Mouse (Mus musculus) left cerebral cortex, adult 9 months (tissue): Measurements from ENCODE around the gene Gm43191.
"Not testable (repeated sequence)": the region's sequence is repeated elsewhere in the genome, so short reads cannot be mapped to it uniquely, and the experiment has no call there.

Source experiments
- DNase-seq, 2 experiments: peaks; one replicate each; pipeline ENCODE4 v3.0.0; 2022; ENCODE audit warnings: low spot score in 2 of 2

Gene Gm43191

DNA sequence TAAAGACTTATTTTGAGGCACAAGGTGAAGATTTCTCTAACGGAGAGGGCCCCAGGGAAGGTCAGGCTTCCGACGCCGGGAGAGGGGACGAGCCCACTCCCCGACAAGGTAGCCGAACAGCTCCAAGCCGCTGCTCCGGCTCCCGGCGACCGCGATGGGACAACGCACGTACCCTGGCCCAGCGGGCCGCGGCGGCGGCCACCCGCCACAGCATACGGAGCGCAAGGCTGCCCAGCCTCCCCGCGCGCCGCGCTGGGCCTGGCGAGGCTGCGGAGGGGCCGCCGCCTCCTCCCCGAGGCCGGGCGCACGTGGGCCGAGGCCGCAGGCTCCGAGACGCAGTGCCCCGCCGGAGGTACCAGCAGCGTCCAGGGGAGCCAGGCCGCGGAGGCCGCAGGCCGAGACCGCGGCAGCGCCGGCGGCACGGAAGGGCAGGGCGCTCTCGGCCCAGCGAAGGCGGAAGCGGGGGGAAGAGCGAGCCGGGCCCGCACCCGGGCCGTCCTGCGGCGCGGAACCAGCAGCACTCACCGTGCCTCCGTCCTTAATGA lies 19.1 kb downstream of the Gm43191 start:
- peak in 1 of 2 experiments; percentile 25 for DNase-seq

DNA sequence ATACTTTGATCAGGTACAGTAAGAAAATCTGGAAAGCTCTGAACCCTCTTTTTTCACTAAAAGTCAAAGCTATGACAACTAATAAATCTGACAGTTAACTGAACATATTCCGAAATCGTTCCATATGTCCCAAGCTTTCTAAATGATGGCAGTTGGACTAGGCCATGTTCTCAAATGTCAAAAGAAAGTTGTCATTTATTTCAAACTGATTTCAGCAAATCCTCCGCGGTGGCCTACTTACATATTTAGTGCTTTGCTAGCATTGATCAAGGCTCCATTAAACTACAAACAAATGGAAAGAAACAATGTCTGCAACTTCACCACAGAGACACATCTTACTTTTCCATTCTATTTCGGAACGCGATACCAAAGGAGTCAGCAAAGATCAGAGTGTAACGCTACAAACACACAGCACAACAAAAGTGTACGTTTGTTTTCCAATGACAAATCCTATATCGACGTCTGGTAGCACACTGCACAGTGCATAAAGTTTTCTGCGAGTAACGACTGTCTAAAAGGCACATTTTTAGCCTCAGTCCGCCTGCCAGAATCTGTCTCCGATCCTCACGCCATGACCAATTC lies 19.7 kb downstream of the Gm43191 start:
- DNase-seq = no peak

DNA sequence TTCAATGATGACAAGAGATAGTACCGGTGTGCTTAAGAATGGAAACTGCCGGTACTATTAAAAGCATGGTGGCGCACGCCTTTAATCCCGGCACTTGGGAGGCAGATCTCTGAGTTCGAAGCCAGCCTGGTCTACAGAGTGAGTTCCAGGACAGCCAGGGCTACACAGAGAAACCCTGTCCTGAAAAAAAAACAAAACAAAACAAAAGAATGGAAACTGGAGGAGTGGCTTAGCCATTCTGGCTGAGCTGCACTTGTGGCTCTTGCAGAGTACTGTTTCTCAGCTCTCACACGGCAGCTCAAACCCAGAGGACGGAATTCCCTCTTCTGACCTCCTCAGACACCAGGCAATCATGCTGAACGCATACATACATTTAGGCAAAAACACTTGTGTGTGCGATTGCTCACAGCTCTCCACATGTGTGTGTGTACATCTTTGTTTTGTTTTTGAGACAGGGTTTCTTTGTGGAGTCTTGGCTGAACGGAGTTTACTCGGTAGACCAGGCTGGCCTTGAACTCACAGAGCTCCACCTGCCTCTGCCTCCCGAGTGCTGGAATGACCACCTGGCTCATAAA lies 21.1 kb downstream of the Gm43191 start:
- DNase-seq = no peak

DNA sequence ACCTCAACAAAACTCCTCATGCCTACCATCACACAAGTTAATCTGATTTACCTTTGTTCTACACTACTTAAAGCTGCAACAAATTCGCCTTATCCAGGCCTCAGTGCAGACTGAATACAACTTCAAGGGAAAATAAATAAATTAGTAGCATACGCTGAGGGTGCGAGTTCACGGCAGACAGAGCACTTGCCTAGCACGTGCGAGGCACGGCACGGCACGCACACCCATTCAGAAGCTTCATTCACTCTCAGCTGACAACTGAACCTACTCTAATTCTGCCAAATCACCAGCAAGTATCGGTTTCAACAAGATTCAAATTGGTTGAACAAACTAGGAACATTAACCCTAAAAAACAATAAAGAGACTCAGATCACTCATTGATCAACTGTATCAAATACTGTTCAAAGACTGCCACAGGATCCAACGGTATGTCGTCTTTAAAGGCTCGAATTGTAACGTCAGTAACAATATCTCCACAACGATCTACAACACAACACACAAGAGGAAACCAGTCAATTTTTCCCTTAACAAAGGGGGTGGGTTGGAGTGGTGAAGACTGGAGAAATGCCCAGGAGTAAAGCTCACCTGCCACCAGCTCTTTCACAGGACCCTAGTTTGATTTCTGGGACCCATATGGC lies 22.0 kb downstream of the Gm43191 start:
- DNase-seq = no peak

DNA sequence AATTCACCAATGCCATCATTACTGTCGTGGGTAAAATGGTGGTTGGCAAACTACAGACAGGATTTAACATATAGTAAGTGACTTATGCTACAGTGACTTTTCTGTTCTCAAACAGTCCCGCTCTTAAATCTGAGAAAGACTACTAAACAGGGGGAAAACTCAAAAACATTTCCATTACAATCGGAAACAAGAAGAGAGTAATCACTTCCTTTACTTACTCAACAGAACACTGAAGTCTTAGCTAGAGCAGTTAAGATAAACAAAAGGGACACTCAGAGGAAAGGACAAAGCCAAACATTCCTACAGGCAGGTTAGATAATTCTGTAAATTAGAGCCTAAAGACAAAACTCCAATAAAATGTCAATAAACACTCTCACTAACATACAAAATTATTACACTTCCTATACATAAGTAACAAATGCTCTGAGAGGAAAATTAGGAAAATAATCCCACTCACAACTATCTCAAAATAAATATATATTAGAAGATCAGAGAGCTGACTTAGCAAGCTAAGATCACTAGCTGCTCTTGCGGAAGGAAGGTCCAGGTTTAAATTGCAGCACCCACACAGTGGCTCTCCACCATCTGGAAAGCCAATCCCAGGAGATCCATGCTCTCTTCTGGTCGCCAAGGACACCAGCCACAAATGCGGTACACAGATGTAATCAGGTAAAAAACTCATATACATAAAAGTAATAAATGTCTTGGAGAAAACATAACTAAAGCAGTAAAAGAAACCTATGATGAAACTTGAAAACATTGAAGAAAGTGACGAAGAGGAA lies 24.7 kb downstream of the Gm43191 start:
- DNase-seq = no peak

DNA sequence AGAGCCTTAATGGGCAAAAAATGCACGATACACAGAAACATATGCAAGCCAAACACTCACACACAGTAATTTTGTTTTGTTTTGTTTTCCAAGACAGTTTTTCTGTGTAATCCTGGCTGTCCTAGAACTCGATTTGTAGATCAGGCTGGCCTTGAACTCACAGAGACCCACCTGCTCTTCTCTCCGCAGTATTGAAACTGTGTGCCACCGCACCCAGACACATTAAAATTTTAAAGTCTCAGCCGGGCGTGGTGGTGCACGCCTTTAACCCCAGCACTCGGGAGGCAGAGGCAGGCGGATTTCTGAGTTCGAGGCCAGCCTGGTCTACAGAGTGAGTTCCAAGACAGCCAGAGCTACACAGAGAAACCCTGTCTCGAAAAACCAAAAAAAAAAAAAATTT lies 27.0 kb downstream of the Gm43191 start:
- not testable (repeated sequence) for DNase-seq

DNA sequence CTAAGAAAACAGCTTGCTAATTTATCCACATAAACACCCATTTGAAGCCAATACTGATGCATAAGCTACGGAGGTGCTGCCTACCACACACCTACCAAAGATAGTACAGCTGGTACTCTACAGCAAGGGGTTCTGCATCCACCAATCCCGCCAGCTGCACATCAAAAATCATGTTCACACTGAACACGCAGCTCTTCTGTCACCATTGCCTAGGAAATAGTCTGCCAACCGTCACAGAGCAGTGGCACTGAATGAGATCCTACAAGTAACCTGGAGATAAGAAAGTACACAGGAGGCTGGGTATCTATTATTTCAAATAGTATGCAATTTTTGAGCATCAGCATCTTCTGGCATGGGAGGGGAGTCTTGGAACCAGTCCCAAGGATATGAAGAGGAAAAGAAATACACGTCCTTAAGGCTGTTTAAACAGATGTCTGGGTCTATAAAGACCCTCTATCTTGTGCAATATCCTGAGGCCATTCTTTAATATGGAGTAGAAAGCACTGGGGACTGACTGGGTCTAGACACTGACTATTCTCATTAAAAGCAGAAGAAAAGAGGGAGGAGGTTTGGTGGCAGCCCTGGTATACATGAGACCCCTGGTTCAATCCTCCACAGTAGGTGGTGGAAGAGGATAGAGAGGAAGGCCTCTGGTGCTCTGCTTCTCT lies 27.6 kb downstream of the Gm43191 start:
- DNase-seq = no peak

DNA sequence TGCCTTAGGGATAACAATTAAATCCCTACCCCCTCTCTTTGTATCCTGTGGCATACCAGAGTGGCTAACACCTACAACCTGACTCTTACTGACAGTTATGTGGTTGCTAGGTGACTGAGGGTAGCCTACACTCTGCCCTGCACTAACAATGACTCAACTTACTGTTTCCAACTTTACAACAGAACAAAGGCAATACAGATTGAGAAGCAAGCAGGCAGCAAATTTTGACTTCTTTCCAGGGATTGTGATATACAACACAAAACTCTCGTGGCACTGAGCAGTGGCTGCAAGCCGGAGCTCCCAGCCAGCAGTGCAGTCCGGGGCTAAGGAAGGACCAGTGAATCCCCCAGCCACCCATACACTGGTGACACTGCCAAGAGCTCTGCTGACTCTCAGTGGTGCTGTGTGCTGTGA lies 29.0 kb downstream of the Gm43191 start:
- DNase-seq = no peak

DNA sequence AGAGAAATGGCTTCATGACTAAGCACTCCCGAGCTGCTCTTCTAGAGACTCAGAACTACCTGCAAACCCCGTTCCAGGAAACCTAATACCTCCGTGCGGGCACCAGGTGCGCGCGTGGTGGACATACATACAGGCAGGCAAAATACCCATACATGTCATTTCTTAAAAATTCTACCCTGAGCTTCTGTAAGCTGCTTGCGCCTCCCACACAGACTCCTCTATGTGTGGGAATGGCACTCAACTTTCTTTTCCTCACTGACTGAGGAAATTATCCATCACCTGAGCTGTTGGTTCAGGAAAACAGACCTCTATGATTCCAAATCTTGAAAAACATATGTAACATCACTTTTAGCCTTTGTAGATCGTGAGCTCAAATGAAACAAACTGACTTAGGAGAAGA lies 30.4 kb downstream of the Gm43191 start:
- DNase-seq = no peak

DNA sequence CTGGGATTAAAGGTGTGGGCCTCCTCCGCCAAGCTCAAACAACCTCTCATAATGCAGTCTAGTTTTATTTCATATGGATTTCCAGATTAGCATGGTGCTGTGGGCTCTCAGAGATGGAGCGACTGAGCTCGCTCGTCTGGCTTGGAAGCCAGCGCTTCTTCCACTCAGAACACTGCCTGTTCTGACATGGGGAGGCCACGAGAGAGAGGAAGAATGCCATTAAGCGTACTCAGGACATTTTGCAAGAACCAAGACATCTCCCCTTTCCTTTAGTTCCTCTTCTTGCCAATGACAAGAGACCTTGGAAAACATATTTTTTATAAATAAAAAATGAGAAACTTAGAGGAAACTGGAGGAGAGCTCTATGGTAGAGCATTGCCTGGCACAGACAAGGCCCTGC lies 32.3 kb downstream of the Gm43191 start:
- no peak for DNase-seq

DNA sequence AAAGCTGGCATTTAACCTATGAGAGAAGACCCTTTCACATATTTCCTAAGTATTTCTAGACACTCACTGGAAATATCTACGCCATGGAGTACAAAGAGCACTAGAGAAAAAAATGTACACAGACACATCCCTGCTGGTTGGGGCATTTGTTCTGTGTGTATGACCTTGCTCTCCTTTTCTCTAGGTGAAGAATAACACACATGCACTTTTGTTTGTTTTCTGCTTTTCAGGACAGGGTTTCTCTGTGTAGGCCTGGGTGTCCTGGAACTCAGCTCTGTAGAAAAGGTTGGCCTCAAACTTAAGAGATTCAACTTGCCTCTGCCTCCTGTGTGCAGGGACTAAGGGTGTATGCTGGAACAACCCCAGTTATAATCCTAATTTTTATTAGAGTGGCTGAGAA lies 34.7 kb downstream of the Gm43191 start:
- no peak for DNase-seq

DNA sequence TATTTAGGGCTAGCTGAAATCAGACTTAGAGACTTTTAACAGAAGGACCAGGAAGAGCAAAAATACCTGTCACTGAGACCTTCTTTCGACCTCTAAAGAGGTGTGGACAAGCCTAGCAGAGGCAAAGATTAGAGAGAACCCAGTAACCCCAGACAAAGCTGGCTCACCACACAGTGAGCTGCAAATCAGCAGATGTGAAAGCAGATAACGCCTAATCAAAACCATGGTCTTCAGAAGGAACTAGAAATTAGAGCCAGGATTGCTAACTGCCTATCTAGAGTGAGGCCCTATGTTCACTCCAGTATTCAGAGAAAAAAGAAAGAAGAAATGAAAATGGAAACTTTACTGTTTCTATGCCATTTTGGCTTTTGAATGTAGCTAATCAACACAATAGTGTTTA lies 38.7 kb downstream of the Gm43191 start:
- no peak for DNase-seq

DNA sequence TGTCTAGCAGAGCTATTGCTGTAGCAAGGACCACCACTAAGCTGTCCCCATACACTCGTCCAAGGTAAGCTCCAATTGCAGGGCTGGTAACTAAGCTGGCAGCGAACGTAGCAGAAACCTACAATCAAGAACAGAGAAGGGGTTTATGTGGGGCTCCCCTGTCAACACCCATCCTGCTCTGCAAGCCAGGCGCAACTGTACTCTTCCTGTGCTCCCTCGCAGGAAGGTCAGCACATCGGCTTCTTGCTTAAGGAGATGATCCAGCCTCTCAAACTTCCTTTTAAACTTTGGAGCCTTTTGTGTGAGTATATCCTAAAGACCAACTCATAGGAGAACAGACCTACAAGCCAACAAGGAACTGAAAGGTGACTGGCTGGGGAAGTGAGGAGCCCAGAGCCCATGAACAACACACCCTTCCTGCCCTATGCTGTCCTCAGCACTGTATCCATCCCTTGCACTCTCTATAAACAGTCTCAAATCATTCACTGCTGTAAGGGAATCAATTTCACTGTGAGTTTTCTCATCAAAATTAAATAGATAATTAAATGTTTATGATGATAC lies 39.2 kb downstream of the Gm43191 start:
- no peak for DNase-seq

DNA sequence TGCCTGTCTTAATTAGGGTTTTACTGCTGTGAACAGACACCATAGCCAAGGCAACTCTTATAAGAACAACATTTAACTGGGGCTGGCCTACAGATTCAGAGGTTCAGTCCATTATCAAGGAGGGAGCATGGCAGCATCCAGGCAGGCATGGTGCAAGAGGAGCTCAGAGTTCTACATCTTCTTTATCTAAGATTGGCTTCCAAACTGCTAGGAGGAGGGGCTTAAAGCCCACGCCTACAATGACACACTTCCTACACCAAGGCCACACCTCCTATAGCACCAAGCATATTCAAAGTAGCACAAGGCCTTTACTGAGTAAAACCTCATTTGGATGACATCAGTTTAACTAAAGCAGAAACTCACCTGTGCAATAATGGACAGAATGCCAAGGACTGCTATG lies 41.0 kb downstream of the Gm43191 start:
- DNase-seq = no peak

DNA sequence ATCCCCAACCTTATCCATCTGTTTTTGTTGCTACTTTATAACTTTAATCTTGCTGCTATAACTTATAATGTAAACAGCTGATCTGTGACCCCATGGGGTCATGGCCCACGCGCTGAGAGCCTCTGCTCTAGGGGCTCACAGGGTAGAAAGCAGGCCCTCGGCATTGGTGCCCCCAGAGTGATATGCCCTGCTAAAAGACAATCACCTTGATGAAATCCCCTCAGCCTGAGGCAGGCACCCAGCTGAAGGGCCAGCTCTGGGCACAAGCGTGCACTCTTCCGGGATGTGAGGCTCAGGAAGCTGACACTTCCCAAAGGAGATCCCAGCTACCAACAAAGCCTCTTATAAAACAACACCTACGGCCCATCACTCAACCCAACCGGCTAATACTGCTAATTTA lies 42.5 kb downstream of the Gm43191 start:
- no peak for DNase-seq

DNA sequence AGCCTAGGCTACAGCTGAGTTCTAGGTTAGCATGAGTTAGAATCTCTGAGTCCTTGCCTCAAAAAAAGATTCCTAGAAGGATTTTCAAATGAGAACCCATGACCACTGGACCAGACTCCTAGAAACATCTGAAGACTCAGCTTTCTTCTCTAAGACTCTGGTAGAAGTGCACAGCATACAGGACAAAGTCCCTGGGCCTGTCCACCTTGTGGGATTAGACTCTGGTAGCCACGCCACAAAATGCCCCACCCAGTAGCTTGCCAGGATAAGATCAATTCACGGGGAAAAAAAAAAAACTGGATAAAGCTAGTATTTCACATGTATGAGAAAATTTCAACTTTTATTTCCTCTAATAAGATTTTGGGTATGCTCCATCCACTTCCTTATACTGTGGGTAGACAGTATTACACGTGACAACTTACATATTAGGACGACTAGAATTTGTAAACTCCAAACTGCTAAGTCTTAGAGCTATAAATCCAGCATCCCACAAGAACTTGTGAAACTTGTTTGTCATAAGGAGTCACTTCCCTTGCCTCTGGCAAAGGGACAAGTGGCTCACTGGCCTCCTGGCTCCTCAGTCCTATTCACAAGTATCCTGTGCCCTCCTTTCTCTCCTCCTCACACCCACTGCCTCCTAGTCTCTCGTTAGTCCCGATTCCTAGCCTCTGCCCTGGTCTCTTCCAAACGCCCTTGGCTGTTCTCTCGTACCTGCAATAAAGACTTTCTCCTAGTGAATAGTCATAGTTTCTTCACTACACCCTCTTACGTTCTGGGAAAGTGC lies 43.2 kb downstream of the Gm43191 start:
- DNase-seq = no peak

DNA sequence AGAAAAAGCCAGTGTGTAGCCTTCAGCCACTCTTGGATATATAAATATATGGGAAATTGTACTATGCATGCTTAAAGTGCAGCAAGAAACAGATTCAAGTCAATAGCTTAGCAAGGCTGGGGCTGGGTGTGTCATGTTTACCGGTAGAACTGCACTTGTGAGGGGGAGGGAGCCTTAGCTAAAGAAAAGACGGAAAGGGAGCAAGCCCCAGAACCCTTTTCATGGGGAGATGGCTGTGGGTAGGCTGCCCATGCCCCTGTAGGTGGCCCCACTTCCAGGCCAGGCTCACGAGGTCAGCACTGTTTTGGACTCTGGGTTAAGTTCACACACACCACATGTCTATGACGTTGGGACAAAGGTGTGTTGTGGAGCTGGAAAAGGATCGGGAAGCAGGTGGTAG lies 45.3 kb downstream of the Gm43191 start:
- no peak for DNase-seq

DNA sequence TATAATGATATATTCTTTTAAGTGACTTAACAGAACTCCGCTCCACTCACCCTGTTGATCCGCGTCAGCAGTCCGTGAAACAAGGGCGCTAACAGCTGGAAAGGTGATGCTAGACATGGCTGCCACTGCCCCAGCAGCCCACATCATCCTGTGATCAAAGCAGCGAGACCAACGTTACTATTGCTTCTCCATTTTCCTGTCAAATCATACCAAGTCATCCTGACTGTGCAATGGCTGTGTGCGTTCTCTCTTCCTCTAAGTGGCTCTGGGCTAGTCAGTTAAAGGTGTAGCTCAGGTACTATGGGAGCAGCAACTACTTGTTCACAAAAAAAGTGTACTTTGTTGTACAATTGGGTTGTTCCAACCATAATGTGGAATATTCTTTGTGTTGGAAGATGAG lies 46.2 kb downstream of the Gm43191 start:
- no peak for DNase-seq

DNA sequence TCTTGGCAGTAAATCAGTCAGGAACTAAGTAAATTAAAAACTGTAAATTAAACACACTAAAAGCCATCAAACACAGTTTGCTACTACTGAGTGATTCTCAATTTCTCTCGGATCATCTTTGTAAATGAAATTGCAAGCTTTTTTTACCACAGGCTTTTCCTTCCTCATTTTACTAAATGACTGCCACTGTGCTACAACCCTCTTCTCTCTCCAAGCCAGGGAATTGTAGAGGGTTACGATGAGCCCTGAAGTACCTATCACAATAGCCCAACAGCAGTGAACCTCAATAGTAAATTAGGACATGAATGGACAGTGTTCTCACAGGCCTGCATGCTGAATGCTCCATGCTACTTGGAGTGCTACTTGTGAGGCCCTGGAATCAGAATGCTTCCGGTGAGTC lies 47.0 kb downstream of the Gm43191 start:
- DNase-seq = no peak

DNA sequence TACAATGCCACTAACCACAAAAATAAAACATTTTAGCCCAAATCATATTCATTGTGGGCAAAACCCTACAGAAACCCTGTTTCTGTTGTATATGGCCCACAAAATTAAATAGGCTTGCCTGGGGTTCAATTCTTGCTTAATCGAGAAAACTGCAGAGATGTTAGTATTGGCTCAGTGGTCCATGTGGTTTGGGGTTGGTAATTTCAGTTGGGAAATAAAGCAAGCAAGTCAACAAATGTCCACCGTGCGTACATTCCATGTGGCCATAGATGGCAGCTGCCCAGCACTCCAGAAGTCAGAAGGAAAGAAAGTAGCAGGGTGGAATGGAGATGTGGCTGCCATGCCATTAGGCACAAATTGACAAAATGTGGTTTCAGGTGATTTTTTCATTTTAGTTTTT lies 48.1 kb downstream of the Gm43191 start:
- no peak for DNase-seq

DNA sequence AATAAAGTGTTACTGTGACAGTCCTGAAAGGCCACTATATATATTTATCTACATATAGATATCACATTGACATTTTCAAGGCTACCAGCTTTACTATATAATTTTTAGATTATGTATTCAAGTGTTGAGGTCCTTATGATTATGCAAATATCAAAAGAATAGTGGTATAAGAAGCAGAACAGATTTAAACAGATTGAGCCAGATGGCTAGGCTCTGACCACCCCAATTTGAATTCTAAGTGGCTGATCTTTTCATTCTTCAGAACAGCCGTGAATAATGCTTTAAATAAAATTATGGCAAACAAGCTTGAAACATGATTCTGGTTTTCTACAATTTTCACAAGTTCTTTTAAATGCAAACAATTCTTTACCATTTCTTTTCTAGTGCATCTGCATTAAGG lies 49.6 kb downstream of the Gm43191 start:
- DNase-seq = no peak
